Mouse (Mus musculus) embryonic facial prominence, embryonic 15.5 days (tissue): Measurements from ENCODE around the gene Tmc8. TPM values are rescaled to one million over a fixed set of nuclear protein-coding genes. Genes with fewer than 3 reads are reported as not detected.

Experiments used
- ATAC-seq: fragments of 200-750 bp; cut with Nextera tagmentation; 2 replicates; pipeline ENCODE4 v1.8.0; 2017; ENCODE audit warnings: low read depth, moderate TSS enrichment; ENCODE audit not compliant: insufficient number of reproducible peaks, low FRiP score, low TSS enrichment
- H3K27ac ChIP-seq: fragments of 300-500 bp; sonication (generic); replicated peaks from 2 replicates; pipeline ENCODE4 v1.5.1; 2015; ENCODE audit warnings: mild to moderate bottlenecking, inconsistent platforms
- H3K27me3 ChIP-seq: fragments of 300-500 bp; sonication (generic); 2 replicates; pipeline ENCODE4 v1.6.1; 2015; ENCODE audit warnings: inconsistent platforms
- H3K36me3 ChIP-seq: fragments of 300-500 bp; sonication (generic); 2 replicates; pipeline ENCODE4 v1.6.1; 2015; ENCODE audit warnings: mild to moderate bottlenecking, inconsistent platforms
- H3K4me1 ChIP-seq: fragments of 300-500 bp; sonication (generic); 2 replicates; pipeline ENCODE4 v1.6.1; 2015; ENCODE audit warnings: inconsistent platforms
- H3K4me2 ChIP-seq: fragments of 300-500 bp; sonication (generic); replicated peaks from 2 replicates; pipeline ENCODE4 v1.6.1; 2015; ENCODE audit warnings: mild to moderate bottlenecking, inconsistent platforms
- H3K4me3 ChIP-seq: fragments of 300-500 bp; sonication (generic); replicated peaks from 2 replicates; pipeline ENCODE4 v1.5.1; 2015; ENCODE audit warnings: mild to moderate bottlenecking, inconsistent platforms
- H3K9ac ChIP-seq: fragments of 300-500 bp; sonication (generic); 2 replicates; pipeline ENCODE4 v1.6.1; 2015; ENCODE audit warnings: inconsistent platforms
- H3K9me3 ChIP-seq: fragments of 300-500 bp; sonication (generic); replicated peaks from 2 replicates; pipeline ENCODE4 v1.6.1; 2016; ENCODE audit warnings: inconsistent platforms
- WGBS: fragments of 180-500 bp; shearing (Covaris S2); methylation state at CpG from one replicate; pipeline ENCODE4 v1.1.7; 2015; 5-methylcytosine and 5-hydroxymethylcytosine counted together
- polyA plus RNA-seq: library from polyadenylated mRNA; unstranded; fragments of >200 nt; fragmentation: Nextera tagmentation; extraction: Ambion mirVana; gene quantifications from 2 replicates; pipeline ENCODE4 v1.2.1, GENCODE M21; 2015

Gene Tmc8
- polyA plus RNA-seq, 1 experiment from 2014 or later = 0.94 TPM

GRCm38 (mm10) chr11:117774925-117775324 lies 7.0 kb upstream of the Tmc8 start:
- no peak overlapping the region for H3K4me3 ChIP-seq
- 91% methylated on average over 10 of the region's 10 CpGs for WGBS

DNA sequence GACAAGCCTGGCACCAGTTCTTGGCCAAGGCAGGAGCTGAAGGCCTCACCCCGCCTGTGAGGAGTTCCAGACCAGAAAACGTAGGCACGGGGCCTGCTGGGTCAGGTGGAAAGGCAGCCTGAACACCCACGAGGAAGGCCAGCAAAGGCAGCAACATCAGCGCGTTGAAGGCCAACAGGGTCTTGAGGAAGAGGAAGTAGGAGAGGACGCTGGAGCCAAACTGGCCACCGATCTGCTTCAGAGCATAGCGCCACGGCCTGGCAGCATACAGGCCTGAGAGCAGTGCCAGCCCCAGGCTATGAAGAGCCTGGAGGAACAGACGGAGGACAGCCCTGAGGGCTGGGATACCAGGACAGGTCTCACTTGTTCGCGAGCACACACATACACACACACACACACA lies 6.3 kb upstream of the Tmc8 start:
- no peak overlapping the region for H3K4me3 ChIP-seq
- no peak overlapping the region for H3K4me2 ChIP-seq
- peaks cover 35% of the 10 kb centered on the region for H3K36me3 ChIP-seq
- H3K27me3 ChIP-seq = no peaks in the 10 kb centered on the region
- 88% methylated on average over 13 of the region's 13 CpGs for WGBS
- H3K9me3 ChIP-seq = no peaks in the 10 kb centered on the region
- ATAC-seq = no peak
- peaks cover 22% of the 10 kb centered on the region for H3K4me1 ChIP-seq
- no peak overlapping the region for H3K27ac ChIP-seq
- no peak overlapping the region for H3K9ac ChIP-seq

More at GRCm38 (mm10) chr11:117774925-117775324, 7.0 kb upstream of the Tmc8 start:
- Histone ChIP-seq H3K9me3 (no peaks in the 10 kb centered on the region), H3K9ac (no peak overlapping the region), H3K36me3 (peaks cover 35% of the 10 kb centered on the region), H3K27ac (no peak overlapping the region), H3K4me2 (no peak overlapping the region), H3K4me1 (peaks cover 15% of the 10 kb centered on the region), H3K27me3 (no peaks in the 10 kb centered on the region)
- no peak for ATAC-seq

- Histone ChIP-seq H3K4me3 (no peak overlapping the region), H3K9me3 (no peaks in the 10 kb centered on the region), H3K36me3 (peaks cover 35% of the 10 kb centered on the region), H3K9ac (no peak overlapping the region), H3K4me2 (no peak overlapping the region), H3K27me3 (no peaks in the 10 kb centered on the region), H3K27ac (no peak overlapping the region), H3K4me1 (peaks cover 29% of the 10 kb centered on the region)
- WGBS = 91% methylated on average over 14 of the region's 14 CpGs
- no peak for ATAC-seq
Observed at GRCm38 (mm10) chr11:117776085-117776792, 5.6 kb upstream of the Tmc8 start.

DNA sequence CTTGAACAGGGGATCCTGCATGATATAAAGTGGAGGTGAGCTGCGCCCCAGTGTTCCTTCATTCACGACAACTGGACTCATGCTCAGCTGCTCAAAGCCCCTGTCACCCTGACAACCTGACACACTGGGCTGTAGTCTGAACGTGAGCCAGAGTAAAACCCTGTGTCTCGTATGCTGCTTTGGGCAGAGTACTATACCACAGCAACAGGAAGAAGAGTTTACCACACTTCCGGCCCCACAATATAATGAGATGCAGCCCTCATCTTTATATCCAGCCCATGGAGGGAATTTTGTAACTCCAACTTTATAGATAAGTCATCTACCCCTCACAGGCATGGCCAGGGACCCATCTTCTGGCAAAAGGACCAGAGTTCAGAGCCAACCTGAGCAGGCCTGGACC lies 4.8 kb upstream of the Tmc8 start:
- Histone ChIP-seq H3K27me3 (no peaks in the 10 kb centered on the region), H3K4me1 (peaks cover 37% of the 10 kb centered on the region), H3K9ac (no peak overlapping the region), H3K27ac (no peak overlapping the region), H3K9me3 (no peaks in the 10 kb centered on the region), H3K4me2 (no peak overlapping the region), H3K36me3 (peaks cover 31% of the 10 kb centered on the region), H3K4me3 (no peak overlapping the region)
- 79% methylated on average over 5 of the region's 5 CpGs for WGBS
- ATAC-seq = no peak

DNA sequence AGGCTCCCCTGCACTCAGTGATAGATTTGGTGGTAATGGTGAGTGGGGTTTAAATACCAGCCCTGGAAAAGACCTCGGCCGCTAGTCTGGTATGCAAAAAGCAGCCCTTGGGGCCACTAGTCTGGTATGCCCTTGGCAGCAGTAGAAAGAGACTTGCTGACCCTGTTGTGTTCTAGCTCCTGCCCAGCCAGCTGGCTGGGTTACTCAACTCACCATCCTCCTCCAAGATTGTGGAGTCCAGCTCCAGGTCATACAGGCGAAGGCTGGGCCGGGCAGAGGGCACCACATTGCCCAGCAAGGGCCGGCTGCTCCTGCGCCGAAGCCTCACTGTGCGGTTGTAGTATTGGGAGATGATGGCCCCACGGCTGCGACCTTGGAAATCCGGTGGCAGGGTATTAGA lies 3.8 kb upstream of the Tmc8 start:
- H3K36me3 ChIP-seq = peaks cover 25% of the 10 kb centered on the region
- no peak overlapping the region for H3K27ac ChIP-seq
- H3K4me1 ChIP-seq = peaks cover 42% of the 10 kb centered on the region
- H3K4me3 ChIP-seq = no peak overlapping the region
- no peak overlapping the region for H3K9ac ChIP-seq
- no peaks in the 10 kb centered on the region for H3K27me3 ChIP-seq
- ATAC-seq = no peak
- 90% methylated on average over 11 of the region's 11 CpGs for WGBS
- no peaks in the 10 kb centered on the region for H3K9me3 ChIP-seq
- H3K4me2 ChIP-seq = no peak overlapping the region

DNA sequence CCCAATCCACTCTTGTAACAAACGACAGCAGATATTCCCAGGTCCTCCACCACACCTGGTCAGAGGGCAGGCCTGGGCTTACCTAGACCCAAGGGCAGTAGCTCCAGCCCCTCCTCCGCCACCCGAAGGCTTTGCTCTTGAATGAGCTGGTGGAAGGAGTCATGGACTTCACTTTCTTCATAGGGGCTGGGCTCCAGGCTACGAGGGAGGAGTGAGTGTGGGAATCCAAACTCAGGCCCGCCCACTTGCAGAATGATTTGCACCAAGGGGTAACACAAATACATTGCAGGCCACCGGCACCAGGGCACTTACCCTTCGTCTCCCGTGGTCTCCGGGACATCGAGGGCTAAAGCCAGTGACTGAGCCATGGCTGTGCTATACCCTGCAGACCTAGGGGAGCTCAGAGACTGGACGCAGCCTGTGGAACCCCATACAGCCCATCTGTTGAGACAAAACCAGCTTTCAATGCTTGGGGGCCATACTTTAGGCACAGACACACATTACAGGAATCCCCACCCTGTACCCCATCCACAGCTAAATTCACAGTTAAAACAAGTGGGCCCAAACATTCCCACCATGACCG lies 2.9 kb upstream of the Tmc8 start:
- Histone ChIP-seq H3K27ac (peak overlapping the region; percentile 93), H3K9ac (no peak overlapping the region), H3K4me1 (peaks cover 49% of the 10 kb centered on the region), H3K27me3 (no peaks in the 10 kb centered on the region), H3K4me2 (peak overlapping the region; percentile 97), H3K9me3 (no peaks in the 10 kb centered on the region), H3K36me3 (peaks cover 17% of the 10 kb centered on the region), H3K4me3 (peak overlapping the region; percentile 54)
- 50% methylated on average over 12 of the region's 12 CpGs for WGBS
- ATAC-seq = no peak

DNA sequence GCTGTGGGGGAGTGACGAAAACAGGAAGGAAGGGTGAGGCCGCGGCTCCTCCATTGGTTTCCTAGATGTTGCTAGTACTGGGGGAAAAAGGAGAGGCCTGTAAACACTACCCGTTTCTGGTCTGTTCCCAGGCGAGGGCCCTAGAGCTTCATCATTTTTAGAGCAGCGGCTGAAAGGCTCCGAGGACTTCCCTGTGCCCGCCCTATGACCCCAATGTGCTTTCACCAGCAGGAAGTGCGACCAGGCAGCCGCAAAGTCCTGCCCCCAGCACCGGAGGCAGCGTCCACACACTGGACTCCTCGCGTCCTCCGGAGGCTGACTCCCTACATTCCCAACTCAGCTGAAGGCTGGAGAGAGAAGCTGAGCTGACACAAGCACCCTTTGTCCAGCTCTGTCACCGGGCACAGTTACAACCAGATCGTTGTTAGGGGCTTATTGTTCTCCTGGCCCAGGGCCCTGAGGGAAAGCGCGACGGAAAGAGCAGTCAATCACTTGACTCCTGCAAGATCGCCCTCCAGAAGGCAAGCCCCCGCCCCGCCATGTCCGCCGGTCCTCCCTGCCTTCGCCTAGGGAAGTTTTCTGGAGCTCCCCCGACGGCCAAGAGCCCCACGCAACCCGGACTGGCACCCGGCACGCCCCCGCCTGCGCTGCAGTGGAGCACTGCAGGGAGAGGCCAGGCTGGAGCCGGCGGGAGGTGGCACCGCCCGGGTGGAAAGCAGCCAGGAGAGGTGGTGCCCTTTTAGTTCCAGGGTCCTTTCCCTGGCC lies 2.3 kb upstream of the Tmc8 start:
- no peaks in the 10 kb centered on the region for H3K9me3 ChIP-seq
- 2% methylated on average over 38 of the region's 38 CpGs for WGBS
- H3K27ac ChIP-seq = peak overlapping the region; percentile 93
- peak overlapping the region; percentile 97 for H3K4me2 ChIP-seq
- H3K27me3 ChIP-seq = no peaks in the 10 kb centered on the region
- ATAC-seq = peak; percentile 35
- H3K4me3 ChIP-seq = peak overlapping the region; percentile 54
- H3K9ac ChIP-seq = peak overlapping the region; percentile 44
- H3K4me1 ChIP-seq = peaks cover 49% of the 10 kb centered on the region
- peaks cover 13% of the 10 kb centered on the region; the same call in 1 of the 2 replicates for H3K36me3 ChIP-seq

DNA sequence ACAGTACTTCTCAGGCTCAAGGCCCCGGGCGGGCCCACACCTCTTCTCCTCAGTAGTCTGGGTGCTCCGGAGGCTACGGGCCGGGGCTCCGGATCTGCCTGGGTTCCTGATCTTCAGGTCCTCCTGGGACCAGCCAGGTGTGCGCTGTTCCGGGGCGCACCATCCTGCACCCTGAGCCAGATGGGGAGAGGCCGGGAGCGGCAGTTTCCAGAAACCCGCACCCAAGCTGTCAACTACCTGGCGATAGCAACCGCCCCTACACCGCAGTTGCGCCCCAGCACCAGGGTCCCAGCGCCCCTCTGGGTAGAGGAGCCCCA lies 1.7 kb upstream of the Tmc8 start:
- Histone ChIP-seq H3K4me1 (peaks cover 49% of the 10 kb centered on the region), H3K36me3 (peaks cover 8% of the 10 kb centered on the region; the same call in 1 of the 2 replicates), H3K27me3 (no peaks in the 10 kb centered on the region), H3K4me2 (peak overlapping the region; percentile 97), H3K9ac (peak overlapping the region; percentile 44), H3K27ac (peak overlapping the region; percentile 93), H3K9me3 (no peaks in the 10 kb centered on the region), H3K4me3 (peak overlapping the region; percentile 54)
- under 1% methylated on average over 16 of the region's 17 CpGs for WGBS
- ATAC-seq = peak; percentile 30; the same call in 1 of the 2 replicates

GRCm38 (mm10) chr11:117780582-117781111 lies 1.2 kb upstream of the Tmc8 start:
- Histone ChIP-seq H3K9me3 (no peaks in the 10 kb centered on the region), H3K4me3 (peak overlapping the region; percentile 54), H3K9ac (peak overlapping the region; percentile 44; the same call in 1 of the 2 replicates), H3K27me3 (no peaks in the 10 kb centered on the region), H3K4me2 (peak overlapping the region; percentile 97), H3K36me3 (peaks cover 4% of the 10 kb centered on the region; the same call in 1 of the 2 replicates), H3K27ac (peak overlapping the region; percentile 93), H3K4me1 (peaks cover 49% of the 10 kb centered on the region)
- WGBS = under 1% methylated on average over 19 of the region's 19 CpGs
- ATAC-seq = peak; percentile 76

DNA sequence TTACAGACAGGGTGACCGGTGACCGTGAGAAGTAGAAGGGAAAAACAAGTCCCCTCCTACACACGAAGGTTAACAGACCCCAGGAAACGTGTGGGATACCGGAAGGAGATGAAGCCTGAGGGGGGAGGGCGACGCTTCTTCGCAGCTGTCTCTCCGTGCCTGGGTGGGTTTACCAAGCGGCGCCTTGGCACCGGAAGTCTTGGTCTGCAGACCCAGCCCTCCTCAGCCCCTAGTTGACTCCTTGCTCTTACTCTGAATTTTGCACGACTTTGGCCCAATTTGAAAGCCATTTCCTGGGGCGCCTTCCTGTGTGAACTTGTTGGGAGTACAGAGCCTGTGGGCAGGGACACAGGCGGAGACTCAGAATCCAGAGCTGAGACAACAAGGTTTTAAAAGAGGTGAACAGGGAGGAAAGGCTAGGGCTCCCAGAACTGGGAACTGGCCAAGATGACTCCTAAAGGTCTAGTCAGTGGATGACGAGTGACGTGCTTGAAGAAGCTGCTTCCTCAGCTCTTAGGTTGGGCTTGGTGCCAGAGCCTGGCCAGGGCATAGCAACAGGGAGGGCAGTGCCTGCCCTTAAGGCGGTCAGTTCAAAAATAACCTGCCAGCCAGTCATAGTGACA lies 566 bp upstream of the Tmc8 start:
- H3K4me1 ChIP-seq = peaks cover 49% of the 10 kb centered on the region
- H3K4me2 ChIP-seq = peak overlapping the region; percentile 97
- ATAC-seq = no peak
- peak overlapping the region; percentile 93 for H3K27ac ChIP-seq
- 18% methylated on average over 18 of the region's 18 CpGs for WGBS
- H3K27me3 ChIP-seq = no peaks in the 10 kb centered on the region
- no peak overlapping the region for H3K9ac ChIP-seq
- peaks cover 2% of the 10 kb centered on the region; the same call in 1 of the 2 replicates for H3K36me3 ChIP-seq
- H3K9me3 ChIP-seq = no peaks in the 10 kb centered on the region
- peak overlapping the region; percentile 54 for H3K4me3 ChIP-seq

GRCm38 (mm10) chr11:117782705-117783034 lies 794 bp downstream of the Tmc8 start:
- 53% methylated on average over 9 of the region's 9 CpGs for WGBS
- Histone ChIP-seq H3K9me3 (no peaks in the 10 kb centered on the region), H3K36me3 (no peaks in the 10 kb centered on the region; the same call in 1 of the 2 replicates), H3K4me2 (peak overlapping the region; percentile 57), H3K4me1 (peaks cover 49% of the 10 kb centered on the region), H3K27ac (no peak overlapping the region; the same call in 1 of the 2 replicates), H3K4me3 (peak overlapping the region; percentile 29), H3K27me3 (no peaks in the 10 kb centered on the region), H3K9ac (no peak overlapping the region)
- no peak for ATAC-seq
